Mouse (Mus musculus): ENCODE data around the gene Capzb.

- no peak for TF ChIP-seq TAL1 (IDR thresholded peaks at IDR 0.05; ENCODE audit: low read length)
- TF ChIP-seq GATA1 (IDR thresholded peaks at IDR 0.05; ENCODE audit: low read length), result no peak
These were observed 26.5 kb upstream of the Capzb start for GRCm38 (mm10) chr4:139166244-139166643.
